Mouse (Mus musculus) kidney, adult 2 months (tissue): ENCODE results near the gene Hoxb5. TPM values are rescaled to one million over a fixed set of nuclear protein-coding genes. Genes with fewer than 3 reads are reported as not detected.
A peak's percentile ranks its signal among the peaks of the same experiment; 100 is the strongest.

Source experiments
- DNase-seq: peaks from one replicate; pipeline ENCODE4 v3.0.0; 2021
- H3K27ac ChIP-seq: fragments of 200-500 bp; 2 replicates; pipeline ENCODE4 v1.5.1; 2012; ENCODE audit warnings: low read depth, low read length, control low read depth, inconsistent platforms; ENCODE audit not compliant: insufficient read depth
- H3K27me3 ChIP-seq: fragments of 200-500 bp; replicated peaks from 2 replicates; pipeline ENCODE4 v1.6.1; 2012; ENCODE audit warnings: mild to moderate bottlenecking, moderate library complexity, low read length, inconsistent platforms; ENCODE audit not compliant: control insufficient read depth, insufficient read depth
- H3K36me3 ChIP-seq: fragments of 200-500 bp; 2 replicates; pipeline ENCODE4 v1.6.1; 2012; ENCODE audit warnings: mild to moderate bottlenecking, moderate library complexity, low read length, inconsistent platforms; ENCODE audit not compliant: control insufficient read depth, insufficient read depth
- H3K4me1 ChIP-seq: fragments of 200-500 bp; 2 replicates; pipeline ENCODE4 v1.6.1; 2011; ENCODE audit warnings: low read length; ENCODE audit not compliant: control insufficient read depth, insufficient read depth
- H3K4me3 ChIP-seq: fragments of 200-500 bp; 2 replicates; pipeline ENCODE4 v1.5.1; 2011; ENCODE audit warnings: mild to moderate bottlenecking, low read depth, low read length, control low read depth; ENCODE audit not compliant: insufficient read depth
- CTCF ChIP-seq: fragments of 200-500 bp; conservative IDR thresholded peaks from 2 replicates; pipeline ENCODE4 v1.5.1; 2011; ENCODE audit warnings: low read depth, mild to moderate bottlenecking, control low read depth, low read length, moderate library complexity, mixed read lengths; ENCODE audit not compliant: insufficient read depth, insufficient read length
- POLR2A ChIP-seq: fragments of 200-500 bp; IDR thresholded peaks from one replicate; pipeline ENCODE4 v1.6.1; 2011; ENCODE audit warnings: low read depth, low read length, control low read depth
- WGBS: fragments of 180-500 bp; shearing (Covaris S2); methylation state at CpG from one replicate; pipeline ENCODE4 v1.1.7; 2018; 5-methylcytosine and 5-hydroxymethylcytosine counted together
- polyA plus RNA-seq: library from polyadenylated mRNA; depleted of rRNA; stranded (reverse); fragments of >200 nt; gene quantifications from 2 replicates; pipeline ENCODE4 v1.2.3, GENCODE M21; 2012

Hoxb5 gene
- polyA plus RNA-seq, 1 experiment, result 7.7 TPM

DNA sequence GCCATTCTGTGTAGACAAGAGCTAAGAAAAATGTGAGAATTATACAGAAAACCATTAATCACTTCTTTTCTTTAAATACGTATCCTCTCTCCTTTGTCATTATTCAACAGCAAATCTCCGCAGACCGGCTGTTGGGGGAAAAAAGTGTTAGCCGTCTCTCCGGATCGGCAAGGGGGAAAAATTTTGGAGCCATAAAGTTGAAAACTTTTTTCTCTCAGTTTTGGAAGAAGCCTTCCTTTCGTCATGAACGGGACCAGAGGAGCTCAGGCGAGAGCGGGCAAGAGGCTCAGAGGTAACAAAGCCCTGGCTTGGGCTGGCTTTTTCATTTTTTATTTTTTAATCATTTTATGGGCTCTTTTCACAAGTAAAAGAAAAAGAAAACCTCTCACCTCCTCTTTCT is 20.0 kb downstream of the Hoxb5 start, which contains the start of gene Hoxb3:
Gene Hoxb3 (plus strand): TSS at position 173 of the 400 bp plus-strand sequence.
- peaks cover 1% of the 10 kb centered on the region; the same call in 1 of the 2 replicates for H3K36me3 ChIP-seq
- no peaks in the 10 kb centered on the region for H3K27me3 ChIP-seq
- WGBS, result 69% methylated on average over 10 of the region's 10 CpGs
- peak within 1 kb of the TSS; percentile 69 for H3K27ac ChIP-seq
- H3K4me1 ChIP-seq, result 0 out of 2 replicates have a peak, but pooled peaks cover 7% of the 10 kb centered on the region
- no peak within 1 kb of the TSS for H3K4me3 ChIP-seq
- no peak for DNase-seq
- TF ChIP-seq POLR2A (no peak), CTCF (no peak)

DNA sequence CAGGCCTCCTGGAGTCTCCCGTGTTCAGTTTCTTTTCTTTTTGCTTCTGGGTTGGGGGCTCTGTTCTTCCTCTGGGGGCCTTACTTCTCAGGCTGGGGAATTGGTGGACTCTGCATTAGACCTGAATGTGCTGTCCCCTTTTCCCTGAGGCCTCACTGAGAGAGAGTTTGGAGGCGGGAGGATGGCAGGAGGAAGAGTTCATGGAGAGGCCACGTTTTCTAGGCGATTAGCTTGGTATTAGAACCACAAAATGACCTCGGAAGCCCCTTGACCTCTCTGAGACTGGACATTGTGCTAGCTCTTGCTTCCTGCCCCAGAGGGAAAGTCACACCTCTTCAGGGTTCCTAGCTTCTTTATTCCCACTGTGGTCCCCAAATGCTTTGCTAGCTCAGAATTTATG is 21.0 kb downstream of the Hoxb5 start:
- Histone ChIP-seq H3K4me1 (0 out of 2 replicates have a peak, but pooled peaks cover 7% of the 10 kb centered on the region), H3K27me3 (no peaks in the 10 kb centered on the region), H3K36me3 (peaks cover 1% of the 10 kb centered on the region; the same call in 1 of the 2 replicates), H3K27ac (peak overlapping the region; percentile 9; the same call in 1 of the 2 replicates), H3K4me3 (no peak overlapping the region)
- DNase-seq, result no peak
- whole genome bisulfite sequencing, result 17% methylated on average over 5 of the region's 5 CpGs
- no peak for TF ChIP-seq CTCF
- no peak for TF ChIP-seq POLR2A

DNA sequence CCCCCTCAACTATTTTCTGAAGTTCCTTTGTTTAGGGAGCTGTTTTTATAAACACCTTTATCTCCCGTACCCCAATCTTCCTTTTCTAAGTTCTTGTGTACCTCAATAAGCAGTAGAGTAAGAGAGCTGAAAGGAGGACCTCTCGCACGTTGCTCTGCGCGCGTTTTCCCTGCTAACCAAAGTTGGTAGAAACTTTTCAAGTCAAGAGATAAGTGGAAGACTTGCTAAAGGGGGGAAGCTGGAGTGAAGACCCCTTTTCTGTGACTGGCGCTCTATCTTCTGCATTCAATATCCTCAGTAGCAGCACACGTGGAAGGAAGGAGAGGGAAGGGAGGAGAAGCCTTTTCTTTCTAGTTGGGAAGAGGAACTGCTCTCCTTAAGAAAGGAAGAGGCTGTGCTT is 21.8 kb downstream of the Hoxb5 start:
- Histone ChIP-seq H3K4me3 (no peak overlapping the region), H3K36me3 (peaks cover 1% of the 10 kb centered on the region; the same call in 1 of the 2 replicates), H3K4me1 (0 out of 2 replicates have a peak, but pooled peaks cover 7% of the 10 kb centered on the region), H3K27ac (peak overlapping the region; percentile 9; the same call in 1 of the 2 replicates), H3K27me3 (no peaks in the 10 kb centered on the region)
- TF ChIP-seq POLR2A (no peak), CTCF (no peak)
- DNase-seq, result no peak
- WGBS, result 66% methylated on average over 8 of the region's 8 CpGs

DNA sequence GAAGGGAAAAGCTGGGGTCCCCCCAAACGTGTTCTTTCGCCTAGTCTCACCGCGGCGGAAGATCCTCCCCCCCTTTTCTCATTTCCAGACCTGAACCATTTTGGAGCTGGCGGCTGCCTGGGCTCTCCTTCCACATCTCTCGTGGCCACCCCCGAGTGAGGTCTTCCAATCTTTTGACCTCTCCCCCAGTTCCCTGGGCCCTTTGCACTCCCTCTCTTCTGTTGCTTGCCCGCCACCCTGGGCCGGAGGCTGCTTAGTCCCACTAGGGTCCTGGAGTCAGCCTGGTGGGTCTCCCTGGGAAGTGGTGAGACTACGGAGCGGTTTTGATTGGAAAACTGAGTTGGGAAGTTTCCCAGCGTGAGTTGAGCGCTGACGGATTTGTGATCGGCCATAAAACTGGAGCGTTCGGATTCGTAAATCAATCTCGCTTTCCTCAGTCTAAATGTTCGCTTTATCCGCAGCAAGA is 22.6 kb downstream of the Hoxb5 start:
- WGBS, result 55% methylated on average over 22 of the region's 22 CpGs
- H3K4me3 ChIP-seq, result no peak overlapping the region

DNA sequence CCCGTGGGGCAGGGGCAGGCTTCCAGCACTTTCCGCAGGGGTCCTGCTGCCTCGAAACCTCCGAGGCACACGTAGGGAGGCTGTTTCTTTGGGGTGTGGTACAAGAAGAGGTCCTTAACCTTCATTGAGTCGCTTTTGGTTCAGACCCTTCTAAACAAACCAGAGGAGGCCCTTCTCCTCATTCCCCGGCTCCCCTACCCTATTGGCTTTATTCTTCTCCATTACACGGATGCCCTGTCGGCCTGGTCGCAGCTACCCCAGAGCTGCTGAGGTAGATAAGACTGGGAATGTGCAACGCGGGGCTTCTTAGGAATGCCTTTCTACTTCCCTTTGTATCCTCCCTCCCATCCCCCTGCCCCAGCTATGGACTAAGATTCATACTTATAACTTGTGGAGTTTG is 23.6 kb downstream of the Hoxb5 start:
- no peak for DNase-seq
- Histone ChIP-seq H3K36me3 (no peaks in the 10 kb centered on the region; the same call in 1 of the 2 replicates), H3K4me3 (no peak overlapping the region), H3K27me3 (no peaks in the 10 kb centered on the region), H3K4me1 (peaks cover 9% of the 10 kb centered on the region), H3K27ac (peak overlapping the region; percentile 15)
- 58% methylated on average over 12 of the region's 12 CpGs for WGBS
- TF ChIP-seq CTCF, result no peak

More for the DNA sequence above, 22.6 kb downstream of the Hoxb5 start:
- DNase-seq, result no peak
- Histone ChIP-seq H3K27me3 (no peaks in the 10 kb centered on the region), H3K4me1 (0 out of 2 replicates have a peak, but pooled peaks cover 7% of the 10 kb centered on the region), H3K27ac (peak overlapping the region; percentile 73), H3K36me3 (peaks cover under 1% of the 10 kb centered on the region; the same call in 1 of the 2 replicates)
- TF ChIP-seq CTCF, result no peak
- no peak for TF ChIP-seq POLR2A

DNA sequence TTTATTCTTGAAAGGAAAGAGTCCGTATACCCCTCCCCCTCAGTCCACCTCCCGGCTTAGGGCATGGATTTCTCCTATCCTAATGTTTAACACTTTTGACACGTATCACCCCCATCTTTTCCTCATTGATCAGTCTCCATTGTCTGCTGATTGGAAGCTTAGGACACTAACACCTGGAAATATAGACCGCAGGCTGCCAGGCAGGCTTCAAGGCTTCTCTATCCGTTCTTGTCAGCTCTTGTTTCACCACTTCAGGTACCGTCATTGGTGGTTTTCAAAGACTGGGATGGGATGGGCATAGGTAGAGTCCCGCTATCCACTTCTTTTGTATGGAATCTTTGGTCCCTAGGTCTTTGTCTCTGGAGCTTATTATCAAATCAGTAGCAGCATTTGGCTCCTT is 24.0 kb downstream of the Hoxb5 start:
- H3K4me3 ChIP-seq, result no peak overlapping the region
- no peaks in the 10 kb centered on the region for H3K27me3 ChIP-seq
- peak overlapping the region; percentile 15; the same call in 1 of the 2 replicates for H3K27ac ChIP-seq
- WGBS, result 74% methylated on average over 7 of the region's 7 CpGs
- peaks cover 13% of the 10 kb centered on the region for H3K4me1 ChIP-seq
- no peaks in the 10 kb centered on the region; the same call in 1 of the 2 replicates for H3K36me3 ChIP-seq
- no peak for DNase-seq
- TF ChIP-seq POLR2A (no peak), CTCF (no peak)

DNA sequence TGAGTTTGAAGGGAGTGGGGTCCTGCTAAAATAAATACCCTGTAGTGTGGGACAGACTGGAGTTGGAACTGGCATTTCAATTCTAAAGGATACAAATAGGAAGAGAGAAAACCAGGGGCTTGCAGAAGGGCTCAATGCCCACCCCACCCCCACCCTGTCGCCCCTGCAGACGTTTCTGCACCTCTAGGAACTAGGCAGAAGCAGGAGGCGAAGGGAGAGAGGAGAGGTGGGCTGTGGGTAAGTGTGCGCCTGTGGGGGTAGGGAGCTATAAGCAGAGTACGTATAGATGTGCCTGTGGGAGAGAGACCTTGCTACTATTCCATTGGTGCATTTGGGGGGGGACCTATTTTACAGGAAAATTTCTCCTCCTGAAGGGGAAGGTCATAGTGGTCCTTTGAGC is 24.6 kb downstream of the Hoxb5 start:
- no peak overlapping the region for H3K27ac ChIP-seq
- H3K4me1 ChIP-seq, result peaks cover 17% of the 10 kb centered on the region
- 65% methylated on average over 5 of the region's 5 CpGs for WGBS
- no peak overlapping the region for H3K4me3 ChIP-seq
- no peaks in the 10 kb centered on the region; the same call in 1 of the 2 replicates for H3K36me3 ChIP-seq
- TF ChIP-seq CTCF (no peak), POLR2A (no peak)
- H3K27me3 ChIP-seq, result no peaks in the 10 kb centered on the region
- DNase-seq, result no peak
